Mouse (Mus musculus): ENCODE data around the gene Pgrmc1. TPM values are rescaled to one million over a fixed set of nuclear protein-coding genes. Genes with fewer than 3 reads are reported as not detected.
"Not testable (repeated sequence)": the region's sequence is repeated elsewhere in the genome, so short reads cannot be mapped to it uniquely, and the experiment has no call there.

Gene Pgrmc1
- 100 to 1,000 TPM; 280 to 313 TPM for total RNA-seq (2021)

DNA sequence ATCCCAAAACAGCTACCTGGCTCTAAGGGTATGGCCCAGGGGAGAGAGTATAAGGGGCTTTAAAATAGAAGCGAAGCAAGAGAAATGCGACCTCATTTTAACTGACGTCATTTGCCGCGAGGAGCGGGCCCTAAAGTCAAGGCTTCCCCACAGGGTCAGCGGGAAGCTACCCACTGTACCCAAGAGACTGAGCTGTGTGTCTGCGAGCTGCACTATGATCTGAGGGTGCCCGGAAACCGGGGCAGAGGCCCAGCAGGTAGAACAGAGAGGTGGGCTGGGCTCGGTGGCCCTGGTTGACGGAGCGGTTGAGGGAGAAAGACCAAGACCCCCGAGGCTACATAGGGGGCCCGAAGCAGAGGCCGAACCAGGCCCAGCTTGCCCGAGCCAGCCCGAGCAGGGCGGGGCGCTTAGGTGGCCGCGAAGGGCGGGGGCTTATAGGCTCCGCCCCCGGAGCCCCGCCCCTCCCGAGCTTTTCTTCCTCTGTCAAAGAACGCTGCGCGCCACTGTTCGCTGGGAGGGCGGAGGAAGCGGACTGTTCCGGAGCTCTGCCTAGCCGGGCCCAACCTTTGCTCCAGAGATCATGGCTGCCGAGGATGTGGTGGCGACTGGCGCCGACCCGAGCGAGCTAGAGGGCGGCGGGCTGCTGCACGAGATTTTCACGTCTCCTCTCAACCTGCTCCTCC is at the start of gene Pgrmc1:
Gene Pgrmc1 (plus strand): TSS at position 500 of the 683 bp plus-strand sequence.
- peak; percentile 80 to 81 for DNase-seq

DNA sequence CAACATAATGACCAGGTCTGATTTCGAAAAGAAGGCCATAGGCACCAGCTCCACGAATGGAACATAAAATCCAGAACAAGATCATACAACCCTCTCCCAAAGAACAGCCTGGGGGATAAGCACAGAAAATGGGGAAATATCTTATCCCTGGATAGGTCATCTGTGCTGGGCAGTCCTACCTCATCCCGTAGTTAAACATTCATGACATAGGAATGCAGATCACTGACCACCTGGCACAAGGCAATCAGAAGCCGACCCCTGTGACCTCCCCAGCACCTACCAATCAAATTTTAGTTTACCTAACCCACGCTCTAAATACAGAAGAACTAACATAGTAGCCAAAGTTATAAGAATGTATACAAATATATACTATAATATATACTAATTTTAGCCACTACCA is 49.2 kb upstream of the Pgrmc1 start:
- no peak for DNase-seq

DNA sequence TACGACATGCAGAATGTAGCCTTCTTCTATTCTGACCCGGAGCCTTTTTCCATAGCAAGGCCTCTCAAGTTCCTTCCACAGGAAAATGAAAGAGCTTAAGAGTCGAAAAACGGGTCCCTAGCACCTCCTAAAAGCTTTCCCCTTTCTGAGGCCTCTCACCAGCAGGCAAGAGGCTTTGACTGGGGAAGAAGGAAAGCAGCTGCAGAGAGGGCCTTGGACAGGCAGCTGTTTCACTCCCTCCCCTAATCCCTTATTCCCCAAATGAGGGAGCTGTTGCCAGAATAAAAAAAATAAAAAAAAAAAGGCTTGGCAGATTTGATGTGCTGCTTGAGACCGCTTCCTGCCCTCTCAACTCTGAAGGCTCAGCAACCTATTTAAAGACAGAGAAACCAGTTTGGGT is 47.1 kb upstream of the Pgrmc1 start:
- no peak for DNase-seq

DNA sequence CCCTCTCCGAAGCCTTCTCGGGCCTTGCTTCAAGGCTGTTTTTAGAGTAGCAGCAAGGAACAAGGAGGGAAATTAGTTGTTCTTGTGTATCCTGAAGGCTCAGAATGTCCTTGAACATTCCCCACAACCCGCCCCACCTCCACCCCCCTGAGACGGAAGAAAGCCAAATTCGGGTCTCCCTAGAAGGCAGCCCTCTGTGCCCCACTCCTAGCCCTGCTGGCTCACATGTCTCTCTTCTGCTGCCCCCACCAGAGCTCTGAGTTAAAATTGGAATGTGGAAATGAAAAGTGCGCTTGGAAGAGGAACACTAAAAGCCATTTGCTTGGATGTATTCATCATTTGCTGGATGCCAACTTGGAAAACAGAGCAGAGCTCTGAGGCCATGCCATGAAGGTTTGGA is 46.7 kb upstream of the Pgrmc1 start:
- peak in 1 of 2 experiments; percentile 3 for DNase-seq

DNA sequence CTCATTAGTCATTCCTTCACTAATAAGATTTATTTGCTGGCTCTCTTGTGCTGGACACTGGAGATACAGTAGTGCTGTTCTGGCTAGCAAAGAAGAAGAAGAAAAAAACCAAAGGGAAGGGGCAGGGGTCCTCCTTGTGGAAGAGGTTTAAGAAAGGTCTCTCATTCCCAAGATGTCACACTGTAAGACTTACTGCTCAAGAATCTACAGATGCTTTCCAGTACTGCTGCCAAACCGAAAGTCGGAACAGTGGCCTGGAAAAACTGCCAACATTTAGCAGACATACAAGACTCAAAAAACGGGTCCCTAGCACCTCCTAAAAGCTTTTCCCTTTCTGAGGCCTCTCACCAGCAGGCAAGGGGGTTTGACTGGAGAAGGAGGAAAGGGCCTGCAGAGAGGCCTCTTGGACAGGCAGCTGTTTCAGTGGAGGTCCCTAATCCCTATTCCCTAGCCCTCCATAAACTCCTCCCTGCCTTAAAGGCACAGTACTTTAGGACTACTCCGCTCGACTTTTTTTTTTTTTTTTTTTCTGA is 45.9 kb upstream of the Pgrmc1 start:
- DNase-seq, result peak; percentile 4

DNA sequence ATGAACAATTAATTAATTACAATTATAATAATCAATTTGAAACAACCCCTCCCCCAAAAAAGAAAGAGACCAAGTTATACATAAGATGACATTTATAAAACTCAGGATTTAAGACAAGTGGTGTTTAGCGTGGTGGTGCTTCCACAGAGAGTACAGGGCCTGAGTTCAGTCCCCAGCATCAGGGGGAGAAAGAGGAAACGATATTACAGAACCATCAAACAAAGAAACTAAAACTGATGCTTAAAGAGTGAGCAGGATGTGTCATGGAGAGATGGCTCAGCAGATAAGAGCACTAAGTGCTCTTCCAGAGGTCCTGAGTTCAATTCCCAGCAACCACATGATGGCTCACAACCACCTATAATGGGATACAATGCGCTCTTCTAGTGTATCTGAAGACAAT is 45.3 kb upstream of the Pgrmc1 start:
- no peak for DNase-seq

DNA sequence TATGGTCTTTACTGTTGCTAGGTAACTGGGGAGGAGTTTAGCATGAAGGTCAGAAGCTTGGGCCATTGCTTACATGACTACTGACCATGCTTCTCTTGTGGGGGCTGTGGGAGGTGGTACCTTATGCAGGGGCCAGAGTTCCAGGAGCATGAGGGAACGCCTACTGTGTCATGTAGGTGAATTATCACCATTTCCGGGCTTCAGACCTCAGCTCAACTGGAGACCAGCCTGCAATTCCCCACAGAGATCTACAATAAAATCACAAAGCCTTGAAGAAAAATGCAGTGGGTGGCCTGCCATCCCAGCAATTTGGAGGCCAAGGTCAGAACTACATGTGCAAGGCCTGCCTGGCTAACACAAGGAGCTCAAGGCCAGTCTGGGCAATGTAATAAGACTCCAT is 42.8 kb upstream of the Pgrmc1 start:
- not testable (repeated sequence) for DNase-seq

DNA sequence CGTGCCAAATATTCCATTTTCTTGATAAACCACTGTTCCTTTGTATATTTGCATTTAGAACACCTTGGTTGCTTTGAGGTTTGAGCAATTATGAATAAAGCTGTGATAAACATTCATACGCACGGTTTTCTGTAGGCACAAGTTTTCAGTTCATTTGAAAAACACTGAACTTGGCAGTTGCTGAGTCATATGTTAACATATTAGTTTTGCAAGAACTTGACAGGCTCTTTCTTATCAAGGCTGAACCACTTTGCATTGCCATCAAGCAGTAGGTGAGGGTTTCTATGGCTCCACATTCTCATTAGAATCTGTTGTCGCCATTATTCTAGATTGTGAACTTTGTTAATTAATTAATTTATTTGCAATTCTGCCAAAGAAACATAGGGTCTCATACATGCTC is 37.8 kb upstream of the Pgrmc1 start:
- DNase-seq, result no peak

DNA sequence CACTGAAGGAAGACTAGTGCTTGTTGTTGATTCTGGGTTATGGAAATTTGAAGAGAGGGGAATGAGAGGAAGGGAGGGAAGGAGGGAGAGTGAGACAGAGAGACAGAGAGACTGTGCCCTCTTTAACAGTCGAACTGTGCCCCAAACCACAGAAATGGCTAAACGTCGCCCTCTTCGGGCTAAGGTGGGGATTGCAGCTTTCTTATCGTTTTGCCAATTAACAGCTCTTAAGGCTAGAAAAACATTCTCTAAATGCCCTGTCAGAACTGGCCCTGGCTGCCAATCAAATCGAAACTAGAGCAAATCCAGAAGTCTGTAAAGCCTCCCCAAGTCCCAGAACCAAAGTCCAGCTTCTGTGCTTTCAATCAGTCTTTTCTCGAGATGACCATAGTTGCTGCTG is 36.4 kb upstream of the Pgrmc1 start:
- DNase-seq, result peak; percentile 58 to 71

DNA sequence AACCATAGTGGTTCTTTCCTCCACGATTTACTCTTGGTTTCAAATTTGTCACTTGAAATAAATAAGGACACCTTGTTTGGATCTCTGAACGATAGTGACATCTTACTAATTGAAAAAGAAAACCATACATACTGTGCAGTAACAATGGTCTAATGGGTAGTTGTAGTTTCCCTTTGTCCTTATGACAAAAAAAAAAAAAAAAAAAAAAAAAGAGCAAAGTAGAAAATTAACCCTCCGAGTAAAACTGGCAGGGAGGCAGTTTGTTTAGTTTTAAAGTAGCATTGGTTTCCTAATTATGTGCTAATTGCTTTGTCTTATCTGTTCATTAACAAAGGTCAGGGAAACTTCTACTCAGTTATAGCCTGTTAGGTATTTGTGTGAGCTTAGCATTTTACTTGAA is 35.9 kb upstream of the Pgrmc1 start:
- DNase-seq, result no peak

DNA sequence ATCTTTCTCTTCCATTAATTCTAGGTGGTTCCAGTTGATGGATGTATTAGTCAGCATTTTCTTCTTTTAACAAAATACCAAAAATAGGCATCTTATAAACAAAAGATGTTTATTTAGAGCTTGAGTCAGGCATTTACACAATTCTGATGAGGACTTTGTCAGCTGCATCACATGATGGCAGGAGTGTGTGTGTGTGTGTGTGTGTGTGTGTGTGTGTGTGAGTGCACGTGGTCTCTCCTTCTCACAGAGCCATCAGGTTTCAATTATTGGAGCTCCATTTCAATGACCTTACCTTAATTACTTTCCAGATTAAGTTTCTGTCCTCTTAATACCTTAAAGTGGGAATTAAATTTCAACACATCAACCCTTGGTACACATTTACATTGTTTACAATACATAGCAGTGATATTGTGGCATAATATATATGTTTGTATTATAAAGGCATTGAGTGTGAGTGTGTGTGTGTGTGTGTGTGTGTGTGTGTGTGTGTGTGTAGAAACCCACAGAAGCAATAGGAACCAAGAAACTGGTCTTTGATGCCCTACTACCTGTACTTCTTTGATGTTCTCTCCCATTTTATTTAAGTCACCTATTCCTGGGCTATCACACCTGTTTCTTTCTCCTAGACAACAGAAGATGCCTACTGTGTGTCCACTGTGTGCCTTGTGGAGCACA is 11.2 kb upstream of the Pgrmc1 start:
- no peak for DNase-seq

DNA sequence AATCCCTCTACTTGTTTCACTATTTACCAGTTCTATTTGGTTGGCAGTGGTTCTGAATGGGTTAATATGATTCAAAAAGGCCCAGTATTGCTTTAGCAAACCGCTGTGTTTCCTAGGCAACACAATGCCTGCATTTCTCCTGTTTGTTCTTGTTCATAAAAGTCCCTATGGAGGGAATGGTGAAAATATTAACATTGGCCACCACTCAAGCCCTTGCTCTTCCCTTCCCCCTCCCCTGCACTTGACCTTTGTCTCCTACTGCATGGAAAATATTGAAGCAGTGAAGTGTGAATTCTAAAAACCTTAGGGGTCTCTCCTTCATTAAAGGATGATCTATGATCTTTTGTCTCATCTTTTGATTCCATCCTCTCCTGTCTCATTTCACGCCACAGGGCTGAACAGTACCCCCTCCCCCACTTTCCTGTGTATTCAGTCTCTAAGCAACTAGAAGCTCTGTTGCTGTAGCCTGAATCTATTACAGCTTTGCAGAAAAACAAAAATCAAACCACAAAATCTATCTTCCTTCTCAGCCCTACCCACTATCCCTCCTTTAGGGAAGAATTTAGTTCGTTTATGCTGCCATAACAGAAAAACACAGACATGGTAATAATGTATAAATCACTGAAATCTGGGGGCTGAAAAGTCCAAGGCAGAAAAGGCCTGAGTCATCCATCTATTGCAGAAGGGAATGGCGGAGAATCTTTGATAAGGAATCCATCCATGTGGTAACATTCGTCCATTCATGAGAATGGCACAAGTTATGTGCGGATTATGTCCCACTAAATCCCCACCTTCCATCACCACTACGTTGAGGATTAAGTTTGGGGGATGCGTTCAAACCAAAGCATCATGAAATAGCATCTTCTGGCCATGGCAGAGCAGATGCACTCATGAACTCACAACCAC is 10.4 kb upstream of the Pgrmc1 start:
- peak; percentile 5 to 6 for DNase-seq

DNA sequence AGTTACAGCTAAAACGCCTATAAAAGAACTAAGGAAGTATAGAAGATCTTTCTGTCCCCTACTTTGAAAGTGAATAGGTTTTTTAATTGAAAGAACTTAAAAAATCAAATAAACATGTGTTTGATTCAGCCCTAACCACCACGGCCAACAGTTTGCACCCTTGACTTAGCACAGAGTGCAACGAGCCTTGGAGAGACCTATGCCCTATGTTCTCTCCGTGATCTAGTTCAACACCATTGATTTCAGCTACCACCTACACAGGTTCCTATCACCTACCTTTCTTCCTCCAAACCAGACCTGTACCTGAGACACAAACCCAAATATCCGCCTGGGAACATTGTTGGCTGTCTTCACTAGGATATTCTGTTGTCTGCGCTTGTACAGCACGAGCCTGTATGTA is 7.7 kb upstream of the Pgrmc1 start:
- no peak for DNase-seq

DNA sequence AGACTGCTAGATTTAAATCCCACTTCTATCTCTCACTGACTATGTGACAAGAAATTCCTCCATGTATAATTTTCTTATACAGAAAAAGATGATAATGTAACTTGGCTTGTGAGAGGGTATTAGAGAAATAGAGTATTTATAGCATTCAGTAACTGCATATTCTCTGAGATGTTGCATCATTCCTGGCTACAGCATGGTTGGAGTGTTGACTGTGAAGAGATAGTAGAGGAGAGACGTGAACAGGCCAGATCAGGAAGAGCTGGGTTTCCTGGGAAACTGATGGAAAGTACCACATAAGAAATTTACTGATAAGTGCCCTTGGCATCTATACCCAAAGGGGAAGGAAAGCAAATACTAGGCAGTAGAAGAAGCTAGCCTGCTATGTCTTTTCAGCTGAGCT is 6.9 kb upstream of the Pgrmc1 start:
- no peak for DNase-seq

DNA sequence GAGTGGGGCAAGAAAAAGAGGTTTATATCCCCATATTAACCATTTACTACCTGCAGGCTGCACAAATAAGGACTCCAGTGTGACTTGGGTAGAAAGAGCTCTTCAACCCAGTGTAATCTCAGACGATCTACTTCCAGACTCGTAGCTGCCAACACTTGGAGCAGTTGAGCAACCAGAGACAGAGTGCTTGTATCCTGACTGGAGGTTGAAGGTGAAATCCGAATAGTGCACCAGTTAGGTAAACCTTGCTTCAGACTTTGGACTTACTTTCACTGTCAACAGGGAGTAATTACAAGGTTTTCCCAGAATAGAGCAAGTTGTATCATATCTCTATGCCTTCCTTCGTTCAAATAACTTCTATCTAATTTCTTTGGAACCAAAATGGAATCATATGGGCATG is 6.5 kb upstream of the Pgrmc1 start:
- DNase-seq, result no peak

DNA sequence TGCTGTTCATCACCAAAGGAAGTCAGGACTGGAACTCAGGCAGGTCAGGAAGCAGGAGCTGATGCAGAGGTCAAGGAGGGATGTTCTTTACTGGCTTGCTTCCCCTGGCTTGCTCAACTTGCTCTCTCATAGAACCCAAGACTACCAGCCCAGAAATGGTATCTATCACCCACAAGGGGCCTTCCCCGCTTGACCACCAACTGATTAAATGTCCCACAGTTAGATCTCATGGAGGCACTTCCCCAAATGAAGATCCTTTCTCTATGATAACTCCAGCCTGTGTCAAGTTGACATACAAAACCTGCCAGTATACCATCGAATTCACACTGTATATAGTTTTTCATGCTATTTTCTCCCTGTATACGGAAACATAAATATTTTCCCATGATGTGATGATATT is 2.8 kb upstream of the Pgrmc1 start:
- no peak for DNase-seq

DNA sequence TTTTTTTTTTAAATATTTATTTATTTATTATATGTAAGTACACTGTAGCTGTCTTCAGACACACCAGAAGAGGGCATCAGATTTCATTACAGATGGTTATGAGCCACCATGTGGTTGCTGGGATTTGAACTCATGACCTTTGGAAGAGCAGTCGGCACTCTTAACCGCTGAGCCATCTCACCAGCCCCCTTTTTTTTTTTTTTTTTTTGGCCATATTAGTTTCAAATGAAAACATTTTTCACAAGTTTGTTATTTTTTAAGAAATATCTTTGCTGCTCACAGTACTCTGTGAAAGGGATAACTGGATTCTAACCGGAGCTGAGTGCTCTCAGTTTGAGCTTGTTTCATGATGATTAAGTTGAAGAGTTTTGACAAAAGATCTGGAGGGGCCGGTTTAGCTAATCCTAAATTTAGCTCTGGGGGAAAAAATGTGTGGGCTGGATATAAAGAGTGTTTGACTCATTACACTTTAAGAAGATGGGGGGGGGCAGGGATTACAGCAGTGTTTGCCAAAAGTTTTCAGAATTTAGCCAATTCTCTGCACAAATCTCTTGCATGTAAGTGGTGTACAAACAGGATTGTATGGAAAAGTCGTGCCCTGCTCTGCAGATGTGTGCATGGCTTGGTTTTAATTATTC is 1.4 kb upstream of the Pgrmc1 start:
- DNase-seq, result not testable (repeated sequence)

DNA sequence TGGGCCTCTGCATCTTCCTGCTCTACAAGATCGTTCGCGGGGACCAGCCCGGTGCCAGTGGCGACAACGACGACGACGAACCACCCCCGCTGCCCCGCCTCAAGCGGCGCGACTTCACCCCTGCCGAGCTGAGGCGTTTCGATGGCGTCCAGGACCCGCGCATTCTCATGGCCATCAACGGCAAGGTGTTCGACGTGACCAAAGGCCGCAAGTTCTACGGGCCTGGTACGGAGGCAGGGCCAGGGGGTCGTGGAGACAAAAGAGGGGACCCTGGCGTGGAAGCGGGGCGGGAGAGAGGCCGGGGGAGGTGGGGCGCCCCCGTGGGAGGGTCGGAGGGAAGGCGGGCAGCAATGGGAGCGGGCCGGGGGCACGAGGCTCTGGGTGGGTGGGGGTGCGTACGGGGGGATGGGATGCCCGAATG is 394 bp downstream of the Pgrmc1 start:
- no peak for DNase-seq

DNA sequence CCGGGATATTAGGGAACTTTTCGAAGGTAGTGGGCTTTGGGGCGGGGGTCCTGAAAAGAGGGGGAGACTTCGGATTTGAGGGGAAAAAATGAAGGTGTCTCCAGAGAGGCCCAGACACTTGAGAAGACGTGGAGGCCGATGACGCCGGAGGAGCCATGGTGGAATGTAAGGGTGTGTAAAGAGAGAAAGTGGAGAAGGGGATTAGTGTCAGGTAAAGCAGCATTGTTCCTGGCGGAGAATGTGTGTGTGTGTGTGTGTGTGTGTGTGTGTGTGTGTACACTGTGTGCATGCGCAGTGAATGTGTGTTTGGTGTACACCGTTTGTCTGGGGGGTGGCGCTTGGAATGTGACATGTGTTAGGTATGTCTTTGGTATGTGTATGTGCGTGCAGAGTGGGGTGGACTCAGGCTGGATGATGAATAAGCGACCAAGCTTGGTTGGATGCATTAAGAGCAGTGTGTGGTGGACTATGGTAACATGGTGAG is 897 bp downstream of the Pgrmc1 start:
- DNase-seq, result peak in 1 of 2 experiments; percentile 7

DNA sequence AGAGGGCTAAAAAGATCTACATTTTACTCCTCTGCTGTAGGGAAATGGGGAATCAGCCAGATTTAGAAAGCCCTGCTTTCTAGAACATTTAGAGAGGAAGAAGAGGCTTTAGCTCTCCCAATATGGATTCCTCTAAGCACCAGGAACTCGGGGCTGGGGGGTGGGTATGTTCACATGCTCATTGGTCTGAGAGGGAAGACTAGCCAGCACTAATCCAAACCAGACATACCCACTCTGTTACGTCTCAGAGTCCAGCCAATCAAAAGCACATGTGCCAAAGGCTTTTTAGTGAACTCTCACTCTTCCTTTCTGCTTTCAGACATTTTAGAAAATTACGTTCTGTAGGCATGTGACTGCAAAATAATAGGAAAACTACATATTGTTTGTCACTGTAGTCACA is 1.6 kb downstream of the Pgrmc1 start:
- DNase-seq, result no peak

DNA sequence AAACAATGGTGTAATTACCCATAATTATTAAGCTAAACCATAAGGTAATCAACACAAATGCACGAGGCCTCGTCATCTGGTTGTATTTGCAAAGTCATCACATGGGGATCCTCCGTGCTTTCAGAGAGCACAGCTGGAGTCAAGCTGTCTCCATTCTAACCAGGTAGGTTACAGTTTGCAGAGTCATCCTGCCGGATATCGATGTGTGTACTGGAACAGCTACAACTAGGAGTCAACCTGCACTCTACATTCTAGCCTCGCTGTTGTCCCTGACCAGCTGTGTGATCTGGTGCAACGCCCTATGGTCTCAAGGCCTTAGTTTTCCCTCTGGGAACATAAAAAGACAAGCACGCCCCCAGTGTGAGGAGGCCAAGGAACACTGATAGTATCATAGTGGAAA is 2.1 kb downstream of the Pgrmc1 start:
- DNase-seq, result no peak

DNA sequence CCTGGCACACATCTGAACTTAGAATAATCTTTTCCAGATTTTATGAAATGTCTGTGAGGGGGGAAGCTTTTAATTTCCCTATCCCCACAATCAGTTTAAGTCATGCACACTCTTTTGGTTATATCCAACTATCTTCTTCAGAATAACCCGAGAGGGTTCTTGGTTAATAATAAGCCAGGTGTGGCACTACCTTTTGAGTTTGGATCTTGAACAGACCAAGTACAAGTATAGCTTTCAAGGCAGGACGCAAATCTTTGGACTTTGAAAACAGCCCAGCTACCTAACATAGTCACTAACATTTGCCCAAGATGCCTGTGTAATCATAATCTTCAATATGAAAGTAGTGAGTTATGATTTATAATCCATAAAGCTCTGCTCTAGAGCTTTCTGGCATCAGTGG is 4.9 kb downstream of the Pgrmc1 start:
- no peak for DNase-seq

Measured in layer of hippocampus, postnatal 36 days (tissue).